Mouse (Mus musculus) embryonic facial prominence, embryonic 13.5 days (tissue): ENCODE measurements around the gene Fam43a. TPM values are rescaled to one million over a fixed set of nuclear protein-coding genes. Genes with fewer than 3 reads are reported as not detected.

Experiments
- ATAC-seq: fragments of 200-750 bp; cut with Nextera tagmentation; 2 replicates; pipeline ENCODE4 v1.8.0; 2017; ENCODE audit warnings: low read depth; ENCODE audit not compliant: insufficient number of reproducible peaks, insufficient read depth, low FRiP score, low TSS enrichment
- H3K27ac ChIP-seq: fragments of 300-500 bp; sonication (generic); 2 replicates; pipeline ENCODE4 v1.5.1; 2015; ENCODE audit warnings: moderate library complexity, mild to moderate bottlenecking, inconsistent platforms
- H3K27me3 ChIP-seq: fragments of 300-500 bp; sonication (generic); 2 replicates; pipeline ENCODE4 v1.6.1; 2015; ENCODE audit warnings: mild to moderate bottlenecking, inconsistent platforms
- H3K36me3 ChIP-seq: fragments of 300-500 bp; sonication (generic); 2 replicates; pipeline ENCODE4 v1.6.1; 2015; ENCODE audit warnings: mild to moderate bottlenecking, inconsistent platforms
- H3K4me1 ChIP-seq: fragments of 300-500 bp; sonication (generic); 2 replicates; pipeline ENCODE4 v1.6.1; 2015; ENCODE audit warnings: inconsistent platforms
- H3K4me2 ChIP-seq: fragments of 300-500 bp; sonication (generic); 2 replicates; pipeline ENCODE4 v1.6.1; 2015; ENCODE audit warnings: moderate library complexity, mild to moderate bottlenecking, inconsistent platforms
- H3K4me3 ChIP-seq: fragments of 300-500 bp; sonication (generic); 2 replicates; pipeline ENCODE4 v1.5.1; 2015; ENCODE audit warnings: mild to moderate bottlenecking, inconsistent platforms
- H3K9ac ChIP-seq: fragments of 300-500 bp; sonication (generic); 2 replicates; pipeline ENCODE4 v1.6.1; 2015; ENCODE audit warnings: mild to moderate bottlenecking, inconsistent platforms
- H3K9me3 ChIP-seq: fragments of 300-500 bp; sonication (generic); 2 replicates; pipeline ENCODE4 v1.6.1; 2016; ENCODE audit warnings: inconsistent platforms
- WGBS: fragments of 180-500 bp; shearing (Covaris S2); methylation state at CpG from one replicate; pipeline ENCODE4 v1.1.7; 2015; ENCODE audit warnings: mixed read lengths; 5-methylcytosine and 5-hydroxymethylcytosine counted together
- polyA plus RNA-seq: library from polyadenylated mRNA; unstranded; fragments of >200 nt; fragmentation: Nextera tagmentation; extraction: Ambion mirVana; gene quantifications from 2 replicates; pipeline ENCODE4 v1.2.1, GENCODE M21; 2015

The Fam43a gene
- polyA plus RNA-seq, 1 experiment from 2014 or later = 13.2 TPM

DNA sequence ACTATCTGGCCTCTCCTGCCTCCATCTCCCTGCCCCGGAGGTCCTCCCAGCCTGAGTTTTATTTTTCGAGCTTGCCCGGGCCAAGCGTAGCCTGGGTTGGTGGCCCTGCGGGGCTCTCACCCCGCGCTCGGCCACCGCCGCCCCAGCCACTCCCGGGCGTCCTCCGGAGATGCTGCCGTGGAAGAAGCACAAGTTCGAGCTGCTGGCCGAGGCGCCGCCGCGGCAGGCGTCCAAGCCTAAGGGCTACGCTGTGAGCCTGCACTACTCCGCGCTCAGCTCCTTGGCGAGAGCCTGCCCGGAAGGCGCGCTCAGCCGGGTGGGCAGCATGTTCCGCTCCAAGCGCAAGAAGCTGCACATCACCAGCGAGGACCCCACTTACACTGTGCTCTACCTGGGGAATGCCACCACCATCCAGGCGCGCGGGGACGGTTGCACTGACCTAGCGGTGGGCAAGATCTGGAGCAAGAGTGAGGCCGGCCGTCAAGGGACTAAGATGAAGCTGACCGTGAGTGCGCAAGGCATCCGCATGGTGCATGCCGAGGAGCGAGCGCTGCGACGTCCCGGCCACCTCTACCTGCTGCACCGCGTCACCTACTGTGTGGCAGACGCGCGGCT, 1.0 kb downstream of the Fam43a start:
- under 1% methylated on average over 53 of the region's 53 CpGs for WGBS
- H3K4me2 ChIP-seq = peak overlapping the region; percentile 97
- H3K9ac ChIP-seq = peak overlapping the region; percentile 83
- H3K4me1 ChIP-seq = peaks cover 60% of the 10 kb centered on the region
- H3K27ac ChIP-seq = peak overlapping the region; percentile 22; the same call in 1 of the 2 replicates
- no peaks in the 10 kb centered on the region for H3K36me3 ChIP-seq
- ATAC-seq = no peak
- peak overlapping the region; percentile 67 for H3K4me3 ChIP-seq
- H3K9me3 ChIP-seq = no peaks in the 10 kb centered on the region
- peaks cover 50% of the 10 kb centered on the region for H3K27me3 ChIP-seq

DNA sequence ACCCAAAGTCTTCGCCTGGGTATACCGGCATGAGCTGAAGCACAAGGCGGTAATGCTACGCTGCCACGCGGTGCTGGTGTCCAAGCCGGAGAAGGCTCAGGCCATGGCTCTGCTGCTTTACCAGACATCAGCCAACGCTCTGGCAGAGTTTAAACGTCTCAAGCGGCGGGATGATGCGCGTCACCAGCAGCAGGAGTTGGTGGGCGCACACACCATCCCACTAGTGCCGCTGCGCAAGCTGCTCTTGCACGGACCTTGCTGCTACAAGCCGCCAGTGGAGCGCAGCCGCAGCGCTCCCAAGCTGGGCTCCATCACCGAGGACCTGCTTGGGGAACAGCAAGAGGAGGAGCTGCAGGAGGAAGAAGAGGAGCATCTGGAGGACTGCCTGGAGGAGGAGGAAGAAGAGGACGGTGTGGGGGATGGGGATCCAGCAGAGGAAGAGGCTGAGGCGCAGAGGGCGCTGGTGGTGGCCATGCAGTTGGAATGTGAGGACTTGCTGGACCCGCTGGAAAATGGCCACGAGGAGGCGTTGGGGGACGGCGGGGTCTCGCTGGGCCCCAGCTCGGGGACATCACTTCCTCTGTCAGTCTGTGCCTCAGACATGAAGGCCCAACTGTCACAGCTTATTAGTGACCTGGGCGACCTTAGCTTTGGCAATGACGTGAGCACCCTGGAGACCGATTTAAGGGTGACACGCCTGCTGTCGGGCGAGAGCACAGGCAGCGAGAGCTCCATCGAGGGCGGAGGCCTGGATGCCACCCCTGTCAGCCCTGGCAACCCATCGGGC, 1.7 kb downstream of the Fam43a start:
- Histone ChIP-seq H3K9me3 (no peaks in the 10 kb centered on the region), H3K4me1 (peaks cover 67% of the 10 kb centered on the region), H3K4me3 (peak overlapping the region; percentile 67), H3K9ac (peak overlapping the region; percentile 83), H3K36me3 (no peaks in the 10 kb centered on the region), H3K4me2 (peak overlapping the region; percentile 97), H3K27ac (peak overlapping the region; percentile 39; the same call in 1 of the 2 replicates), H3K27me3 (peaks cover 45% of the 10 kb centered on the region)
- ATAC-seq = no peak
- 10% methylated on average over 42 of the region's 42 CpGs for WGBS

DNA sequence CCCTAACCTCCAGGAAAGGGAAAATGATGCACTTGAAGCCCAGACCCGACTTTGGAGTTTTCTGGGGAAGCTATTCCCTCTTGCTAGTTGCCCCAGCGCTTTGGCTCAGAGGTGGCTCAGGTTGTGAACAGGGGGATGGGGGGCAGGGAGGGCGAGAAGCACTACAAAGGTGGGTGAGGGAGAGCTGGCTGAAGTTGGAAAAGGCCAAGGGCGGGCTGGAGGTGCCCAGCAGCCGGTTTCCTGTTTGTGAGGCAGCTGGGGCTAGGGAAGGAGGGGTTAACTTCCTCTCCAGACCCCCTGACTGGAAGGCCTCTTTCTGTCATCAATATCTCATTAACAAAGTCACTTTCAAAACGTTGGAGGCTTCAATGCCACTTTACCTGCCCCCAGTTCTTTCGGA, 2.4 kb downstream of the Fam43a start:
- 21% methylated on average over 7 of the region's 7 CpGs for WGBS
- no peaks in the 10 kb centered on the region for H3K36me3 ChIP-seq
- H3K9ac ChIP-seq = peak overlapping the region; percentile 83; the same call in 1 of the 2 replicates
- H3K27ac ChIP-seq = 0 out of 2 replicates have a peak overlapping the region, but pooled peaks have one; percentile 39
- peak overlapping the region; percentile 67 for H3K4me3 ChIP-seq
- H3K4me2 ChIP-seq = peak overlapping the region; percentile 97
- H3K9me3 ChIP-seq = no peaks in the 10 kb centered on the region
- peaks cover 39% of the 10 kb centered on the region for H3K27me3 ChIP-seq
- H3K4me1 ChIP-seq = peaks cover 67% of the 10 kb centered on the region
- ATAC-seq = no peak

DNA sequence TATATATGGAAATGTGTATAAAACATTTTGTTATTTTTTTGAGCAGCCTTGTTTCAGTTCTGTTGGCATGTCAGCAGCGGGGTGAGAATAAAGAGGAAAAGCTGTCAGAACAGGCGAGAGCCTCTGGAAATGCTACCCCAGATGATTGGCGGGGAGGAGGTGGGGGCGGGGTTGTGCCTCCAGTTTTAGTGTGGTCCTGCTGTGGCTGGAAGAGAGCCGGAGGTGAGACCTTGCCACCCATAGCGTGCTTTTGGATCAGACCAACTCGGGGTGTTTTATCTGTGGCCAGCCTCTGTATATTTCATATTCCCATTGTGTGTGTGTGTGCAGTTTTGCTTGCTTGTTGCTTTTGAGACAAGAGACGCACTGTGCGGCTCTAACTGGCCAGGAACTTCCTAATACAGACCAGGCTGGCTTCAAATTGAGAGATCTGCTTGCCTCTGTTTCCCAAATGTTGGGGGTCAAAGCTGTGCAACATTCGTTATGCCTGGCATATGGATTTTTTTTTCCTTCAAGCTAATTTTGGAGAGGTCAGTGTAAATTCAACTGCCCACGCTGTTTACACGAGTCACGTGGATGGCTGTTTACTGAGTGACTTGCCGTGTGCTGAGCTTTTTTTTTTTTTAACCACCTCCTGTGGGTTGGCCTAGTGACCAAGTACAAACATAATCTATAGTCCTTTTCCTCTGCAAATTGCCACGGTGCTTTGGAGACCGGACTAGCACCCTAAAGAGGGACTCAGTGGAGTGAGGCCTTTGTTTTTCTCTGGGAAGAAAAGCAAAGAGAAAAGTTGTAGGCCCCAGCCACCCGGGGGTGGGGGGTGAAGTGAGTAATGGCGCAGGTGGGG, 3.4 kb downstream of the Fam43a start:
- no peak for ATAC-seq
- H3K27ac ChIP-seq = peak overlapping the region; percentile 64
- H3K4me1 ChIP-seq = peaks cover 67% of the 10 kb centered on the region
- H3K4me3 ChIP-seq = peak overlapping the region; percentile 9; the same call in 1 of the 2 replicates
- 29% methylated on average over 18 of the region's 18 CpGs for WGBS
- H3K9me3 ChIP-seq = no peaks in the 10 kb centered on the region
- H3K4me2 ChIP-seq = peak overlapping the region; percentile 97
- peak overlapping the region; percentile 36; the same call in 1 of the 2 replicates for H3K9ac ChIP-seq
- H3K27me3 ChIP-seq = peaks cover 33% of the 10 kb centered on the region
- H3K36me3 ChIP-seq = no peaks in the 10 kb centered on the region

DNA sequence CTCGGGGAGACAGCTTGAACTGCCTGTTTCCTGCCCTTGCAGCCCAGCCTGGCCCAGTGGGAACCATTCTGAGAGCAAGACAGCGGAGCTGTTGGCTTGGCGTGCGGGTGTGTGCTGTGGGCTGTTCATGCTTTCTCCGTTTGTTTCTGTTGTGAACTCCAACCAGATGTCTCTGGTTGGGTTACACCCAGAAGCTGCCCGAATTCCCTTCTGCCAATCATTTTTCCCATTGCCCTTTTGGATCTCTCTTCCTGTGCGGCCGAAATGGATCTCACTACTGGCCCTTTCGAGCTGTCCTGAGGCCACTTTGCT, 4.0 kb downstream of the Fam43a start:
- H3K36me3 ChIP-seq = no peaks in the 10 kb centered on the region
- H3K4me1 ChIP-seq = peaks cover 67% of the 10 kb centered on the region
- H3K9me3 ChIP-seq = no peaks in the 10 kb centered on the region
- peaks cover 31% of the 10 kb centered on the region for H3K27me3 ChIP-seq
- peak overlapping the region; percentile 97 for H3K4me2 ChIP-seq
- peak overlapping the region; percentile 64 for H3K27ac ChIP-seq
- no peak overlapping the region for H3K4me3 ChIP-seq
- H3K9ac ChIP-seq = 0 out of 2 replicates have a peak overlapping the region, but pooled peaks have one; percentile 36
- 0 out of 2 replicates have a peak, but pooled peaks have one; percentile 34 for ATAC-seq
- WGBS = 20% methylated on average over 9 of the region's 9 CpGs

DNA sequence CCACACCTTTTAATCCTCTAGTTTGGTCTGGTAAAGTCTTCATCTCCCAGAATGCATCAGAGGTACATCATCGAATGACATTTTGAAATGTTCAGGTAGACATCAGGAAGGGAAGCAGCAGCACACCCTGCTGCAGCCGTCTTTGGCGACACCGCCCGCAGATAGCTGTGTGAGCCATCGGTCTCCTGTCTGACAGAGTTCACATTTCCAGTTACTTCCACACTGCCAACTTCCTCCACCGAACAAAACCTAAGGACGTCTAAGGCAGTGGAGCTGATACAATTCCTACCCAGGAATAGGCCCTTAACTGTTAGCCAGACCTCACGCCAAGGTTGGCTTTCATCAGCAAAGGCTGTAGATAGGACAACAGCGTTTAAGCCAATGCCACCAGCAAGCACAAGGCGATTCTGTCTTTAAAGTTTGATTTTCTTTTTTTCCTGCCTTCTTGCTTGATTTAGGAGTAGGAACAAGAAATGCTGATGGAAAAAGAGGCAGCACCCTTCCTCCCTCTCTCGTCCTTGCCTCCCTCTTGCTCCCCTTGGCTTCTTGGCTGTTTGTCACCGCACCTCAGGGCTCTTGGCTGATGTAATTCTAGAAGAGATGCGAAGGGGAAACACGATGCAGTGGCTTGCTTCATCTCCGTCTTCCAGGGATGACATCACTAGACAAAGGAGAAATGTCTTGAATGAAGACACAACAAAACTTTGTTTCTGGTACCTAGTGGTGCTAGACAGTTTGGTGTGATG, 4.7 kb downstream of the Fam43a start:
- Histone ChIP-seq H3K4me3 (no peak overlapping the region), H3K36me3 (no peaks in the 10 kb centered on the region), H3K27me3 (peaks cover 27% of the 10 kb centered on the region), H3K4me1 (peaks cover 67% of the 10 kb centered on the region), H3K9me3 (no peaks in the 10 kb centered on the region), H3K9ac (no peak overlapping the region), H3K27ac (0 out of 2 replicates have a peak overlapping the region, but pooled peaks have one; percentile 64), H3K4me2 (no peak overlapping the region)
- ATAC-seq = no peak
- WGBS = 63% methylated on average over 16 of the region's 16 CpGs

DNA sequence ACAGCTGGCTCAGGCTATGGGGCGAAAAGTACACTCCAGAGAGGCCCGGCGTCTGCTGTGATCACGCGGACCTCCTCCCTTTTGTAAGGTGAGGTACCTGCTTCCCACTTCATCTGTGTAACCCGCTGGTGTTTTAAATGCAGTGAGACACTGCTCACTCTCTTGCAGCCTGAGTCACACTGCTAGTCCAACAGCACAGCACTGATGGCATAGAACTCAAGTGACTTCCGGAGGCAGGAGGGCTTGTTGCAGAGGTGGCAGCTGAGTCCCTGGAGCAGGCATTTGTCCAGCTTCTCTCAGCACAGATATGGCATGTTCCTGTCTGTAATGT, 5.2 kb downstream of the Fam43a start:
- no peaks in the 10 kb centered on the region for H3K36me3 ChIP-seq
- H3K27me3 ChIP-seq = peaks cover 23% of the 10 kb centered on the region
- peaks cover 64% of the 10 kb centered on the region for H3K4me1 ChIP-seq
- no peak for ATAC-seq
- no peak overlapping the region for H3K4me2 ChIP-seq
- 68% methylated on average over 7 of the region's 7 CpGs for WGBS
- no peak overlapping the region for H3K9ac ChIP-seq
- no peak overlapping the region for H3K27ac ChIP-seq
- no peaks in the 10 kb centered on the region for H3K9me3 ChIP-seq
- H3K4me3 ChIP-seq = no peak overlapping the region

DNA sequence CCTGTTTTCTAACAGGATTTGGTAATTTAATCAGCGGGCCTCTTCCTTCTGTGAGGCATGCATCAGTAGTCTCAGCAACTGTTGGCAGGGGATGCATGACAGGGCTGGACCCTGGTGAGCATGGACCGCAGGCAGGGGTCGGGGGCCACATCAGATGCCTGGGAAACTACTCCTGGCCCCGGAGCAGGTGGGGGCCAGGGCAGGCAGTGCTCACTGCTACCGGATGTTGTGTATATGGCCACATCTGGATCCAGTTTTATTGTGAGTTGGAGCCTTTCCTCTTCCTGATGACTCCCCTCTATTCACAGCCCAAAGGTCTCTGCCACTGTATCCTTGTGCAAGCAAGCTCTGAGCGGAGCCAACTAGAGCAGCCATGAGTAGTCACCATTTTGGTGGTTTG, 6.0 kb downstream of the Fam43a start:
- H3K27me3 ChIP-seq = peaks cover 16% of the 10 kb centered on the region
- no peak overlapping the region for H3K4me2 ChIP-seq
- H3K9me3 ChIP-seq = no peaks in the 10 kb centered on the region
- H3K36me3 ChIP-seq = no peaks in the 10 kb centered on the region
- no peak overlapping the region for H3K27ac ChIP-seq
- no peak for ATAC-seq
- no peak overlapping the region for H3K4me3 ChIP-seq
- WGBS = 25% methylated on average over 6 of the region's 6 CpGs
- no peak overlapping the region for H3K9ac ChIP-seq
- peaks cover 56% of the 10 kb centered on the region for H3K4me1 ChIP-seq

DNA sequence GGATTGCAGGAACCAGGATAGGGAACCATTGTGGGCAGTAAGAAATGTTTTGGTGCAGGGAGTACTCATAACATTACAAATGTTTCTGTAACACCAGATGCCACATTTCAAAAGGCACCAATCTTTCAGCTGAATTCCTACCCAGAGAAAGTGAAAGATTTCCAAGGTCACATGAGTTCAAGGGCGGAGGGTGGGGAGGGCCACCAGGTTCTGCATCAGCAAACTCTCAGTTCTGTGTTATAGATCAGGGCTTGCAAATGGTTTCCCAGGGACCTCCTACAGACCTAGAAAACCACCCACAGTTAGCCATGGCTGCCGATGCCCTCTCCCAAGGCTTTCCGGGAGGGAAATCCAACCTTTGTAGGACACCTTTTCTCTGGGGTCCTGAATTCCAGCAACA, 8.3 kb downstream of the Fam43a start:
- Histone ChIP-seq H3K4me1 (peaks cover 34% of the 10 kb centered on the region), H3K9ac (no peak overlapping the region), H3K9me3 (no peaks in the 10 kb centered on the region), H3K27ac (no peak overlapping the region), H3K36me3 (no peaks in the 10 kb centered on the region), H3K4me3 (no peak overlapping the region), H3K4me2 (no peak overlapping the region), H3K27me3 (no peaks in the 10 kb centered on the region)
- ATAC-seq = no peak
- WGBS = 91% methylated on average over 3 of the region's 3 CpGs

DNA sequence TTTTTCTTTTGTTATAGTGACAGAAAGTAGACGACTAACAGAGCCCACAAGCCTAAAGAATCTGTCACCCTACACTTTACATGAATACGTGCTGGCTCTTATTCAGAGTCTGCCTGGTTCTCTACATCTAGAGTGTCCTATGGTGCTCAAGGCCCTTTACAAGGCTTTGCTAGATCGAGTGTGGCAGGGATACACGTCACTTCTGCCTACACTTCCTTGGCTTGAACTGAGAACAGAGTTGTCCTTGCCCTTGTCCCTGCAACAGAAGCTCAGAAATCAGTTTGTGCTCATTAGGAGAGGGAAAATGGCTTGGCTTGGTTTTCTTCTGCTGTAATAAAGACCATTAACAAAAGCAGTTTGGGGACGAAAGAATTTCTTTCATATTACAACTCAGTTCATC, 11.8 kb downstream of the Fam43a start:
- WGBS = 75% methylated on average over 5 of the region's 5 CpGs
- no peak overlapping the region for H3K4me2 ChIP-seq
- no peak overlapping the region for H3K4me3 ChIP-seq
- H3K27me3 ChIP-seq = no peaks in the 10 kb centered on the region
- H3K4me1 ChIP-seq = peaks cover 11% of the 10 kb centered on the region
- H3K9me3 ChIP-seq = no peaks in the 10 kb centered on the region
- ATAC-seq = no peak
- no peaks in the 10 kb centered on the region for H3K36me3 ChIP-seq
- H3K27ac ChIP-seq = no peak overlapping the region
- no peak overlapping the region for H3K9ac ChIP-seq

DNA sequence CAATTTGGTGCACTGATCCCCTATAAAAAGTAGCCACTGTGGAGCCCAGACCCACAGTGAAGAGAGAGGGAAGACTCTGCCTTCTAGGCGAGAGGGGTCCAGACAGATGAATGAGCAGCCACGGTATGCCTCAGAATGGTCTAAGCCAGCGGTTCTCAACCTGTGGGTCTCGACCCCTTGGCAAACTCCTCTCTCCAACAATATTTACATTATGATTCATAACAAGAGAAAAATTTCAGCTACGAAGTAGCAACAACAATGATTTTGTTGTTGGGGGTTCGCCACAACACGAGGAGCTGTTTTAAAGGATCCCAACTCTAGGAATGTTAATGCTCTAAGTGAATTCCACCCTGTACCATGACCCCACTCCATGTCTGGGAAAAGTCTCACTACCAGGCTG, 13.6 kb downstream of the Fam43a start:
- Histone ChIP-seq H3K9me3 (no peaks in the 10 kb centered on the region), H3K27ac (no peak overlapping the region), H3K36me3 (no peaks in the 10 kb centered on the region), H3K4me3 (no peak overlapping the region), H3K4me1 (peaks cover 9% of the 10 kb centered on the region; the same call in 1 of the 2 replicates), H3K9ac (no peak overlapping the region), H3K4me2 (no peak overlapping the region), H3K27me3 (no peaks in the 10 kb centered on the region)
- WGBS = 77% methylated on average over 7 of the region's 7 CpGs
- no peak for ATAC-seq
